Mouse (Mus musculus): ENCODE data around the gene Secisbp2.

DNA sequence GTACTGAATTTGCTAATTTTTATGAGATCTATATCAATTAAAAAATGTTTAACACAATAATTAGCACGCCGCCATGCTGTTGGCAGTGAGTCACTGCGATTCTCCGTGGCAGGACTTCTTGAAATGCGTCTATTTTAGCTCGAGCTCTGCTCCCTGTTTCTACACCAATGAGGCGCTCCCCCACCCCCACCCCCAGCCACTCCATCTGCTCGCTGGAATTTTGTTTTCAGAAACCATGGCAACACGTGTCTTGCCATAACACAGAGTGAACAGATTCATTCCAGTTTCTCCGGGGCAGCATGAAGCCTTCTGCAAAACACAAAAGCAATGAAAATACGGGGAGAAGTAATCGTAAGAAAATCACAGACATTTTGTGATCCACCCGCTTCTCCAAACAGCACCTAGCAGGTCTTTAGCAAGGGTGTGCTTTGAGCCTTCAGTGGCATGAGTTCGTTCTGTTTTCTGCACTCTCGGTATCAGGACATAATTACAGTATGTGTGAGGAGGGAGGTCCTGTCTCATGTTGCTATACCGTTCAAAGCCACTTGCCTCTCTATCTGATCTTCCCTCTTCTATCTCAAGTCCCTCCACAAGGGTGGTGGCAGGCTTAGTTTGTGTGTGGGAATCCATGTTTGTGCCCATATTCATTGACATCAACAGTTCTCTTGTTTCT, 48.1 kb upstream of the Secisbp2 start:
- TF ChIP-seq POLR2A (IDR thresholded peaks at IDR 0.05; ENCODE audit: borderline replicate concordance, low read depth, low read length): no peak
- TF ChIP-seq CTCF (IDR thresholded peaks at IDR 0.05; ENCODE audit: low read depth, low read length): no peak
